Mouse (Mus musculus): Measurements from ENCODE around the gene Mki67. TPM values are rescaled to one million over a fixed set of nuclear protein-coding genes. Genes with fewer than 3 reads are reported as not detected.
"Not testable (repeated sequence)": the region's sequence is repeated elsewhere in the genome, so short reads cannot be mapped to it uniquely, and the experiment has no call there.

Gene Mki67
- polyA plus RNA-seq, 1 experiment from 2014 or later = 3.9 TPM

- H3K4me3 ChIP-seq (replicated peaks) = peak overlapping the region; percentile 76
- 0 out of 2 replicates have a peak, but pooled peaks cover 6% of the 10 kb centered on the region for H3K27me3 ChIP-seq (replicated peaks)
- H3K36me3 ChIP-seq = no peaks in the 10 kb centered on the region
- peak overlapping the region; percentile 99 for H3K4me2 ChIP-seq
- WGBS = 7% methylated on average over 7 of the region's 7 CpGs
- H3K4me1 ChIP-seq = peaks cover 13% of the 10 kb centered on the region
- H3K9me3 ChIP-seq (replicated peaks) = no peaks in the 10 kb centered on the region
- no peak for ATAC-seq (ENCODE audit: low FRiP score)
- H3K9ac ChIP-seq (replicated peaks) = peak overlapping the region; percentile 44; the same call in 1 of the 2 replicates
- H3K27ac ChIP-seq (replicated peaks) = no peak overlapping the region
These were observed 995 bp downstream of the Mki67 start for GRCm38 (mm10) chr7:135715166-135715565.

- Histone ChIP-seq H3K27ac (replicated peaks) (no peak overlapping the region), H3K4me3 (replicated peaks) (no peak overlapping the region), H3K9me3 (replicated peaks) (no peaks in the 10 kb centered on the region), H3K4me2 (no peak overlapping the region), H3K9ac (replicated peaks) (no peak overlapping the region), H3K27me3 (replicated peaks) (0 out of 2 replicates have a peak, but pooled peaks cover 6% of the 10 kb centered on the region), H3K4me1 (peaks cover 13% of the 10 kb centered on the region), H3K36me3 (no peaks in the 10 kb centered on the region)
- ATAC-seq (ENCODE audit: low FRiP score) = no peak
- WGBS = 75% methylated on average over 8 of the region's 8 CpGs
These were observed 2.8 kb downstream of the Mki67 start for GRCm38 (mm10) chr7:135713326-135713725.

GRCm38 (mm10) chr7:135712534-135712933, 3.6 kb downstream of the Mki67 start:
- no peak overlapping the region for H3K4me2 ChIP-seq
- no peak for ATAC-seq (ENCODE audit: low FRiP score)
- H3K4me3 ChIP-seq (replicated peaks) = no peak overlapping the region
- no peak overlapping the region for H3K9ac ChIP-seq (replicated peaks)
- H3K9me3 ChIP-seq (replicated peaks) = no peaks in the 10 kb centered on the region
- H3K27ac ChIP-seq (replicated peaks) = no peak overlapping the region
- 88% methylated on average over 1 of the region's 1 CpGs for WGBS
- no peaks in the 10 kb centered on the region for H3K36me3 ChIP-seq
- H3K4me1 ChIP-seq = peaks cover 13% of the 10 kb centered on the region
- 0 out of 2 replicates have a peak, but pooled peaks cover 6% of the 10 kb centered on the region for H3K27me3 ChIP-seq (replicated peaks)

GRCm38 (mm10) chr7:135710702-135711101, 5.5 kb downstream of the Mki67 start:
- ATAC-seq (ENCODE audit: low FRiP score) = no peak
- whole genome bisulfite sequencing = 82% methylated on average over 2 of the region's 2 CpGs
- Histone ChIP-seq H3K27me3 (replicated peaks) (0 out of 2 replicates have a peak, but pooled peaks cover 2% of the 10 kb centered on the region), H3K4me2 (no peak overlapping the region), H3K4me3 (replicated peaks) (no peak overlapping the region), H3K36me3 (no peaks in the 10 kb centered on the region), H3K4me1 (peaks cover 3% of the 10 kb centered on the region), H3K9ac (replicated peaks) (no peak overlapping the region), H3K9me3 (replicated peaks) (no peaks in the 10 kb centered on the region), H3K27ac (replicated peaks) (no peak overlapping the region)

- H3K9me3 ChIP-seq (replicated peaks) = no peaks in the 10 kb centered on the region
- H3K27ac ChIP-seq (replicated peaks) = no peak overlapping the region
- H3K27me3 ChIP-seq (replicated peaks) = no peaks in the 10 kb centered on the region
- H3K4me3 ChIP-seq (replicated peaks) = no peak overlapping the region
- no peaks in the 10 kb centered on the region for H3K4me1 ChIP-seq
- no peak overlapping the region for H3K4me2 ChIP-seq
- no peak for ATAC-seq (ENCODE audit: low FRiP score)
- no peak overlapping the region for H3K9ac ChIP-seq (replicated peaks)
- WGBS = 87% methylated on average over 6 of the region's 6 CpGs
- 0 out of 2 replicates have a peak, but pooled peaks cover 3% of the 10 kb centered on the region for H3K36me3 ChIP-seq
These were observed 10.4 kb downstream of the Mki67 start for GRCm38 (mm10) chr7:135705753-135706152.

- Histone ChIP-seq H3K36me3 (0 out of 2 replicates have a peak, but pooled peaks cover 3% of the 10 kb centered on the region), H3K27me3 (replicated peaks) (no peaks in the 10 kb centered on the region), H3K4me3 (replicated peaks) (no peak overlapping the region), H3K27ac (replicated peaks) (no peak overlapping the region), H3K4me1 (no peaks in the 10 kb centered on the region), H3K9ac (replicated peaks) (no peak overlapping the region), H3K4me2 (no peak overlapping the region), H3K9me3 (replicated peaks) (no peaks in the 10 kb centered on the region)
- no peak for ATAC-seq (ENCODE audit: low FRiP score)
- 96% methylated on average over 1 of the region's 1 CpGs for WGBS
These were observed 11.1 kb downstream of the Mki67 start for GRCm38 (mm10) chr7:135705083-135705482.

- Histone ChIP-seq H3K27ac (replicated peaks) (no peak overlapping the region), H3K4me3 (replicated peaks) (no peak overlapping the region), H3K4me1 (no peaks in the 10 kb centered on the region), H3K9me3 (replicated peaks) (no peaks in the 10 kb centered on the region), H3K4me2 (no peak overlapping the region), H3K27me3 (replicated peaks) (no peaks in the 10 kb centered on the region), H3K36me3 (0 out of 2 replicates have a peak, but pooled peaks cover 3% of the 10 kb centered on the region), H3K9ac (replicated peaks) (no peak overlapping the region)
- ATAC-seq (ENCODE audit: low FRiP score) = no peak
- WGBS = 95% methylated on average over 8 of the region's 8 CpGs
These were observed 11.9 kb downstream of the Mki67 start for GRCm38 (mm10) chr7:135704251-135704650.

GRCm38 (mm10) chr7:135703600-135704148, 12.5 kb downstream of the Mki67 start:
- Histone ChIP-seq H3K4me2 (no peak overlapping the region), H3K9me3 (replicated peaks) (no peaks in the 10 kb centered on the region), H3K9ac (replicated peaks) (no peak overlapping the region), H3K27me3 (replicated peaks) (no peaks in the 10 kb centered on the region), H3K27ac (replicated peaks) (no peak overlapping the region), H3K4me1 (no peaks in the 10 kb centered on the region), H3K36me3 (0 out of 2 replicates have a peak, but pooled peaks cover 3% of the 10 kb centered on the region), H3K4me3 (replicated peaks) (no peak overlapping the region)
- 94% methylated on average over 9 of the region's 9 CpGs for WGBS
- no peak for ATAC-seq (ENCODE audit: low FRiP score)

GRCm38 (mm10) chr7:135699351-135699750, 16.8 kb downstream of the Mki67 start:
- not testable (repeated sequence) for H3K4me2 ChIP-seq; H3K9me3 ChIP-seq (replicated peaks); H3K36me3 ChIP-seq; H3K4me3 ChIP-seq (replicated peaks); H3K27me3 ChIP-seq (replicated peaks); ATAC-seq (ENCODE audit: low FRiP score); H3K9ac ChIP-seq (replicated peaks); H3K4me1 ChIP-seq; H3K27ac ChIP-seq (replicated peaks)
- 87% methylated on average over 6 of the region's 6 CpGs for WGBS

GRCm38 (mm10) chr7:135698362-135698761, 17.8 kb downstream of the Mki67 start:
- Histone ChIP-seq H3K27me3 (replicated peaks) (no peaks in the 10 kb centered on the region), H3K27ac (replicated peaks) (no peak overlapping the region), H3K4me2 (no peak overlapping the region), H3K4me3 (replicated peaks) (no peak overlapping the region), H3K4me1 (no peaks in the 10 kb centered on the region), H3K9ac (replicated peaks) (no peak overlapping the region), H3K36me3 (0 out of 2 replicates have a peak, but pooled peaks cover under 1% of the 10 kb centered on the region), H3K9me3 (replicated peaks) (no peaks in the 10 kb centered on the region)
- no peak for ATAC-seq (ENCODE audit: low FRiP score)
- WGBS = 94% methylated on average over 2 of the region's 2 CpGs

GRCm38 (mm10) chr7:135697021-135697740, 19.0 kb downstream of the Mki67 start:
- H3K4me2 ChIP-seq; H3K27ac ChIP-seq (replicated peaks); H3K9ac ChIP-seq (replicated peaks); H3K4me1 ChIP-seq; H3K27me3 ChIP-seq (replicated peaks); H3K36me3 ChIP-seq; ATAC-seq (ENCODE audit: low FRiP score); H3K4me3 ChIP-seq (replicated peaks); H3K9me3 ChIP-seq (replicated peaks): not testable (repeated sequence)
- WGBS = 88% methylated on average over 5 of the region's 5 CpGs

- WGBS = 96% methylated on average over 4 of the region's 4 CpGs
- Histone ChIP-seq H3K4me1 (no peaks in the 10 kb centered on the region), H3K36me3 (no peaks in the 10 kb centered on the region), H3K4me3 (replicated peaks) (no peak overlapping the region), H3K27me3 (replicated peaks) (no peaks in the 10 kb centered on the region), H3K4me2 (no peak overlapping the region), H3K27ac (replicated peaks) (no peak overlapping the region), H3K9me3 (replicated peaks) (no peaks in the 10 kb centered on the region), H3K9ac (replicated peaks) (no peak overlapping the region)
- no peak for ATAC-seq (ENCODE audit: low FRiP score)
These were observed 20.0 kb downstream of the Mki67 start for GRCm38 (mm10) chr7:135696127-135696526.
